Mouse (Mus musculus) ES-E14 (cell line): ENCODE data around the gene Pelo. TPM values are rescaled to one million over a fixed set of nuclear protein-coding genes. Genes with fewer than 3 reads are reported as not detected.

Experiments used
- DNase-seq: peaks from one replicate; pipeline ENCODE4 v3.0.0-alpha.2; 2013; ENCODE audit warnings: low read depth, low spot score
- H3K27ac ChIP-seq: 2 replicates; pipeline ENCODE4 v1.5.1; 2012; ENCODE audit warnings: low read depth, mild to moderate bottlenecking, low read length, moderate library complexity, mixed read lengths; ENCODE audit not compliant: poor library complexity, insufficient read depth, severe bottlenecking
- H3K36me3 ChIP-seq: 2 replicates; pipeline ENCODE4 v1.6.1; 2012; ENCODE audit warnings: mild to moderate bottlenecking, low read length, moderate library complexity, mixed read lengths; ENCODE audit not compliant: control insufficient read depth, poor library complexity, insufficient read depth, severe bottlenecking
- H3K4me1 ChIP-seq, 2 experiments: fragments of 150-350 bp in 1 of 2; sonication (generic) in 1 of 2; 2 replicates each; pipeline ENCODE4 v1.6.1; 2012; ENCODE audit warnings: low read length in 2 of 2, mild to moderate bottlenecking in 1 of 2, mixed read lengths in 1 of 2; ENCODE audit not compliant: control insufficient read depth in 2 of 2, insufficient read depth in 2 of 2, poor library complexity in 1 of 2
- H3K4me3 ChIP-seq, 2 experiments: fragments of 150-350 bp in 1 of 2; sonication (generic) in 1 of 2; 2 replicates each; pipeline ENCODE4 v1.5.1; 2012; ENCODE audit warnings: low read length in 2 of 2, low read depth in 1 of 2, mild to moderate bottlenecking in 1 of 2, mixed read lengths in 1 of 2; ENCODE audit not compliant: insufficient read depth in 1 of 2, poor library complexity in 1 of 2, severe bottlenecking in 1 of 2
- H3K9ac ChIP-seq: 2 replicates; pipeline ENCODE4 v1.6.1; 2012; ENCODE audit warnings: low read depth, mild to moderate bottlenecking, low read length, mixed read lengths; ENCODE audit not compliant: poor library complexity, insufficient read depth, severe bottlenecking
- H3K9me3 ChIP-seq: fragments of 150-350 bp; sonication (generic); 2 replicates; pipeline ENCODE4 v1.6.1; 2012; ENCODE audit warnings: low read depth, mild to moderate bottlenecking, low read length; ENCODE audit not compliant: control insufficient read depth, insufficient read depth
- CHD2 ChIP-seq: IDR thresholded peaks from 2 replicates; pipeline ENCODE4 v1.6.1; 2014; ENCODE audit warnings: mild to moderate bottlenecking, low read depth, low read length, inconsistent platforms
- HCFC1 ChIP-seq: IDR thresholded peaks from 2 replicates; pipeline ENCODE4 v1.6.1; 2012; ENCODE audit warnings: low read length, inconsistent platforms, borderline replicate concordance; ENCODE audit not compliant: insufficient read depth
- MAFK ChIP-seq: IDR thresholded peaks from 2 replicates; pipeline ENCODE4 v1.6.1; 2014; ENCODE audit warnings: mild to moderate bottlenecking, low read depth, low read length, inconsistent platforms; ENCODE audit not compliant: insufficient read depth
- ZC3H11A ChIP-seq: IDR thresholded peaks from 2 replicates; pipeline ENCODE4 v1.6.1; 2012; ENCODE audit warnings: low read depth, mild to moderate bottlenecking, inconsistent platforms, low read length, borderline replicate concordance
- ZNF384 ChIP-seq: IDR thresholded peaks from 2 replicates; pipeline ENCODE4 v1.6.1; 2012; ENCODE audit warnings: low read depth, low read length, inconsistent platforms
- in situ Hi-C, 2 experiments: fragments of 600-800 bp; cut with MboI; formaldehyde crosslinking; loops; one replicate each; pipeline ENCODE4 v1.15.1; 2025; ENCODE audit warnings: low sequenced_read_pairs in 2 of 2, inconsistent platforms in 1 of 2; ENCODE audit not compliant: unreplicated experiment in 2 of 2
- total RNA-seq: library from RNA; depleted of rRNA; stranded (reverse); fragments of 300-350 nt; gene quantifications from 2 replicates; pipeline ENCODE4 v1.2.3, GENCODE M21; 2012

Pelo gene
- total RNA-seq, 1 experiment = 24.1 TPM

DNA sequence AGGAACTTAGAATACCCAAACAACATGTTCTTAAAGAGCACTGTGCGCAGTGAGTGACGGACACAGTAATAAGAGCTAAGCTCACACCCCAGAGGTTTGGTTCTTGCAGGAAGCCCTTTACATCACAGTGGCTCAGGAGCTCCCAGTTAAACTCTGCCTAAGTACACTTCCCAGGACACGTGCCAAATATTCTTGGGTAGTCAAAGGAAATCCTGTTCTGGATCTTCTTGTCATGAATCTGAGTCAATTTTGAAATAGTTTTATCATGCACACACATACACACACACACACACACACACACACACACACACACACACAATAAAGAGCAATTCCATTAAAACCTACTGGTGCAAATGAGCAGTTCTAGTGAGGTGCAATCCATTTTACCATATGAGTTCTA, 18.6 kb downstream of the Pelo start:
- in situ Hi-C loops = no loop called here
- Histone ChIP-seq H3K9ac (no peak overlapping the region), H3K9me3 (no peaks in the 10 kb centered on the region), H3K4me1 (no peaks in the 10 kb centered on the region), H3K27ac (no peak overlapping the region), H3K36me3 (no peaks in the 10 kb centered on the region), H3K4me3 (no peak overlapping the region)
- no peak for DNase-seq
- TF ChIP-seq ZC3H11A = no peak
- no peak for TF ChIP-seq MAFK
- no peak for TF ChIP-seq CHD2
- TF ChIP-seq ZNF384 = no peak
- TF ChIP-seq HCFC1 = no peak

- H3K9me3 ChIP-seq = no peaks in the 10 kb centered on the region
- TF ChIP-seq MAFK (no peak), ZC3H11A (no peak), CHD2 (no peak), ZNF384 (no peak), HCFC1 (no peak)
- no peak for DNase-seq
- H3K9ac ChIP-seq = no peak overlapping the region
- no peak overlapping the region for H3K4me3 ChIP-seq
- in situ Hi-C loops = no loop called here
- no peaks in the 10 kb centered on the region for H3K36me3 ChIP-seq
- H3K27ac ChIP-seq = no peak overlapping the region
- no peaks in the 10 kb centered on the region for H3K4me1 ChIP-seq
Measured at GRCm38 (mm10) chr13:115067968-115068330, 22.0 kb downstream of the Pelo start.

DNA sequence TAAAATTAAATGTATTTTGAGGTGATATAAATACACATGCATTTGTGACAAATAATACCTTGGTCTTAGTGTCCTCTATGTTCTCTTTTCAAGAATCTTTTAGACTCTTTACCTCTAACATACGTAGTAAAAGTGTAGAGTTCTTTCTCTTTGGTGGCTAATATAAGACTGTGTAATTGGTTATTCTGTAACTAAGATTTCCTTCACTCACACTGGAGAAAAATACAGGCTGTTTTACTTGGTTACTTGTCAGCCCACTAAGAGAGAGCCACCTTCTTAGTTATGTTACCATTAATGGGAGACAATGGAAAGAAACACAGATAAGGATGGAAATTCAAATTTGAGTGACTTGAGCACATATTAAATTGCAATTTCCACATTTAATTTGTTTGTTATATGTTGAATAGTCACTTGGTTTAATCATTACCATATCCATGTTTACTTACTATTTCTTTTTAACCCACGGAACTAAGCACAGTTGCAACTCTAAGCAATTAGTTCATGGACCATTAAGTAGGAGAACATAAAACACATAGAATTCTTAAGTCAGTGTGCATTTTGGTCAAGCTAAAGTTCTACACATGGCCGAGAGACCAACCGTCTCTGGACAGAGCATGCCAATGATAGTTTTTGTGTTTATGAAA, 22.5 kb downstream of the Pelo start:
- no peaks in the 10 kb centered on the region for H3K9me3 ChIP-seq
- H3K9ac ChIP-seq = no peak overlapping the region
- no peaks in the 10 kb centered on the region for H3K4me1 ChIP-seq
- in situ Hi-C loops = no loop called here
- H3K4me3 ChIP-seq = no peak overlapping the region
- no peak for DNase-seq
- no peak overlapping the region for H3K27ac ChIP-seq
- no peaks in the 10 kb centered on the region for H3K36me3 ChIP-seq
- TF ChIP-seq MAFK (no peak), ZC3H11A (no peak), HCFC1 (no peak), CHD2 (no peak), ZNF384 (no peak)

DNA sequence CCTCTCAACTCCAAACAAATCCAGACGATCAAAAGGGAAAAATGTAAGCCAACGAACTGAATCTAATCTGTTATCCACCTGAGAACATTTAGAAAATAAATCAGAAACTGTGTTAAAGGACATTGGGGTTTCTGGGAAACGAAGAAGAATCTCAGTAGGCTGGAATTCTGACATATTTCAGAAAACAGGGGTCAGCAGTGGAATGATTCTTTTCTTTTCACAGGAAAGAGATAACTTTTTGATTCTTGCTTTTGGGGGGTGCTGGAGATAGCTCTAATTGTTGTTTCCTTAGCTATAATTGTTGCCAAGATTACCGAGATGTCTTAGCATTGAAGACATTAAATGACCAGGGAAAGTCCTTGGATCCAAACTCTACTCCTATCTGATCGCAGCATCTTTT, 32.4 kb downstream of the Pelo start:
- Histone ChIP-seq H3K9ac (no peak overlapping the region), H3K4me3 (no peak overlapping the region)
- in situ Hi-C loops = no loop called here

DNA sequence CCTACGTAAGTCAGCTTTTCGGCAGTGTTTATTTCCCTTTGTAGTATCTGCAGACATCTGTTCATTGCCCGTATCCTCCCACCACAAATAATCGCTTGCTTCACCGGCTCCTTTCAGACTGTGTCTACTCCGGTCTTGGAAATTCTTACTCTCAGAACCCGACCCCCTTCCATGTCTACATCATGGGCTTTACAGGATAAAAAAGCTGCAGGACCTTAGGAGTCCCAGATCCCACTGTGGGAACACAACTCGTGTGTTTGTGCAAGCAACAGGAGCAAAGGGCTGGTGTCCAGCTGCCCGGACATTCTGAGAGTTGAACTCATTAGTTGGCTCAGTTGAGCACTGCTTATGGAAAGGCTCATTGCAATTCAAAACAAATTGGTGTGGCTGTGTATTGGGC, 35.2 kb downstream of the Pelo start:
- Histone ChIP-seq H3K4me1 (no peaks in the 10 kb centered on the region), H3K36me3 (no peaks in the 10 kb centered on the region), H3K27ac (no peak overlapping the region), H3K4me3 (no peak overlapping the region), H3K9ac (no peak overlapping the region), H3K9me3 (no peaks in the 10 kb centered on the region)
- TF ChIP-seq HCFC1 (no peak), CHD2 (no peak), ZC3H11A (no peak), MAFK (no peak), ZNF384 (no peak)
- in situ Hi-C loops = no loop called here
- DNase-seq = no peak

More for the DNA sequence above, 32.4 kb downstream of the Pelo start:
- H3K27ac ChIP-seq = no peak overlapping the region
- H3K4me1 ChIP-seq = no peaks in the 10 kb centered on the region
- H3K9me3 ChIP-seq = no peaks in the 10 kb centered on the region
- no peak for DNase-seq
- H3K36me3 ChIP-seq = no peaks in the 10 kb centered on the region
- TF ChIP-seq ZNF384 = no peak
- no peak for TF ChIP-seq ZC3H11A
- no peak for TF ChIP-seq MAFK
- no peak for TF ChIP-seq CHD2
- no peak for TF ChIP-seq HCFC1
